Mouse (Mus musculus) cerebellum, adult 11 months (tissue): ENCODE data around the gene Tmem206.

Experiments
- DNase-seq: peaks from one replicate; pipeline ENCODE4 v3.0.0; 2022

Gene Tmem206

GRCm38 (mm10) chr1:191325726-191326232 is at the start of gene Tmem206:
Gene Tmem206 (plus strand): TSS chr1:191325912.
- peak; percentile 93 for DNase-seq

GRCm38 (mm10) chr1:191276181-191276580 is 49.5 kb upstream of the Tmem206 start:
- DNase-seq, result no peak

DNA sequence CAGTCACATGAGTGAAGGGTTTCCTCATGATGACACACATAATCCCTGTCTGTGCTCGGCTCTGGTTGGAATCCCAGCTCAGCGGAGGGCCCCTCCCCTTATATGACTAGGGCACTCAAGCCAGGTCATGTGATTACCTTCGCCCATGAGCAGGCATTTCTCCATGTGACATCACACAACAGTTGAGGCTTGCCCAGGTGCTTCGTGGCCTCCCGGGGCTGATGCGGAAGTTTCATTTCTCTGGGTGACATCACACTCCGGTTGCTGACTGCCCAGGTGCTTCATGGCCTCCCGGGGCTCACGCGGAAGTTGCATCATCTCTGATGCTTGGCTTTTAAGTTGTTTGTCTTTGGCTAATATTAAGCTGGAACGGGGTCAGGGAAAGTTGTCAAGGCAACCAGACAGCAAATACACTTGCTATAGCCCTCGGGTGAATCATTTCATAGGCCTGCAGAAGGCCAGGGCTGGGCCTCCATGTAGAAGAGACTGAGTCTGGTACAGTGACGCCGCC is 48.1 kb upstream of the Tmem206 start:
- no peak for DNase-seq

DNA sequence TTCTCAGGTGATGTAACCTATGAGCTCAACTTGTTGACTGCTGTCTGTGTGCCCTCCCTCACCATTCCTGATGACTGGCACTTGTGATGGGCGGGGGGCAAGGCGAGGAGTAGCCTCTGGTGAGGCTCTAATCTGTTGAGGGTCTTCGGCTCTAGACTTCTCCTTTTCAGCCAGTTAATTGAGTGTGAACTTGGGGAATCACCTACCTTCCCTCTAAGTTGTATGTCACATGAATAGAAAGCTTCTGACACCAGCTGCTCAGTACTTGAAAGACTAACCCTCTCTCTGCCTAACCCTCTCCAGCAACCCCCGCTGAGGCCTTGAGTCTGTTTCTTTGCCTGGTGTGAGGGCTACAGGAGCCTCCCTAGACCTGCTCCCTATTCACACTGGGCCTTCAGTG is 47.4 kb upstream of the Tmem206 start:
- no peak for DNase-seq

DNA sequence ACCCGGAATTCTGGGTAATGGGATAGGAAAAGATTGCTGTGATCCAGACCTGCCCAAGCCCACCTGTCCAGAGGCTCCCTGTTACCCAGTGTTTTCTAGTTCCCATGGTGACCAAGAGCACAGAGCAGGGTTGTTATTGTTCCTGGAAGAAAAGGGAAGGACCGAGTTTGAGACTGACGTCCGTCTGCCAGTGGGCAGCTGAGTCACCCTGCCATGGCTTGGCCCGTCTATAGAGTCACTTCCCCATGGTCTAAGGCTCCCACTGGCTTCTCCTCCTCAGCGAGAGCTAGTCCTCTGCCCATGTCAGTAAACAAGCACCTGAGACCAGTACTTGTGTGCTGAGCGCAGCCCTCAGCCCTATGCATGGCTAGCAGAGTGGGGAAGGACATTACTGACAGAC is 44.5 kb upstream of the Tmem206 start:
- DNase-seq, result no peak

DNA sequence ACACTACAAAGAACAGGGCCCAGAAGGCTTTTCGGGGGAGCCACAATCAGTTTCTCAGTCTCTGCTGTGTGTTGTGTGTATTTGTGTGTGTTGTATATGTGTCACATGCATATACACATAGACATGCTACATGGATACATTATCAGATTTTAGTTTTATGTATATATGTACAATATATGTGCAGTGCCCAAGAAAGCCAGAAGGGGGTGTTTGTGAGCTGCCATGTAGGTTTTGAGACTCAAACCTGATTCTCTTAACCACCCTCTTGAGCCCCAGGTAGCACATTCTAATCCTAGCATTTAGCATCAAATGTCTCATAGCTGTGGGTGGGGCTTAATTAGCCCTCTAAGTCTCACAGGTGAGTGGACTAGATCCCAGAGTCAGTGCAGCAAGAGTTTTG is 43.4 kb upstream of the Tmem206 start:
- no peak for DNase-seq

DNA sequence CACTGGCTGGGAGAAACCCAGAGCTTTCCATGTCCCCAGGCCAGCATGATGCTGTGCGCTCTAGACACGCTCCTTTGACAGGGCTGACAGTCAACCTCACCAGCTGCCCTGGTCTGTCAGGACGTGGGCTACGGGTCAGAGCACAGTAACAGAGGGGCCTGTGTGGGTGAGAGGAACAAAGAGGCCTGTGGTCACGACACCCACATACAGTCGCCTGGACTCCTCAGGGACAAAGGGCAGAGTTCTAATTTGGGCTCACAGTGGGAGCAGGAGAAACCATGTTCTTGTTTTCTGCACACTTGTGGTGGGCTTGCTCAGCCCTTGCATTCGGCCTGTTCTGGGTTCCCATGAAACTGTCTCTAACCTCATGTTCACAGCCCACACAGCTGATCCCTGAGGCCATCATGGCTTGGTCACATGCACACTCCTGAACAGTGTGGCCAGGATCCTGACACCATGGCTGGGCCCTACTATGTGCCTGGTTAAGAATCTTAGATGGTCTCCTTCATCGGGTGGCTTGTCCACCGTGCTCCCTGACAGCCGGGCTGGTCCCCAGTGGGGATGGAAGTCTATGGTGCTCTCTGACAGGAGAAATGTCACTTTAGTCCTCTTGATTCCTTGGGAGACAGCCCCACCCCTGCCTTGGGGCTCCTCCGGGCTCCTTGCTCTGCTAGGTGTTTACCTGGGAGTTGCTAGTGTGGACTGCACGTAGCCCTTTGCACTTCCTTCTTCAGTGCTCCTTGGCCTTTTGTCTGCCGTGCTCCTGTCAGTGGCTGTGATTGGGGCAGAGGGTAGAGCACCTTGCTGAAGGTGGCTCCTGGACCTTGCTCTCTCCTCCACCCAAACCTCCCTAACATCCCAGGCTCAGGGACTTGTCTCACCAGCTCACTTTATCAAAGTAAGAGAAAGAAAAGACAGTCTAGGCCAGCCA is 42.3 kb upstream of the Tmem206 start:
- DNase-seq, result no peak

GRCm38 (mm10) chr1:191284502-191284901 is 41.2 kb upstream of the Tmem206 start:
- no peak for DNase-seq

DNA sequence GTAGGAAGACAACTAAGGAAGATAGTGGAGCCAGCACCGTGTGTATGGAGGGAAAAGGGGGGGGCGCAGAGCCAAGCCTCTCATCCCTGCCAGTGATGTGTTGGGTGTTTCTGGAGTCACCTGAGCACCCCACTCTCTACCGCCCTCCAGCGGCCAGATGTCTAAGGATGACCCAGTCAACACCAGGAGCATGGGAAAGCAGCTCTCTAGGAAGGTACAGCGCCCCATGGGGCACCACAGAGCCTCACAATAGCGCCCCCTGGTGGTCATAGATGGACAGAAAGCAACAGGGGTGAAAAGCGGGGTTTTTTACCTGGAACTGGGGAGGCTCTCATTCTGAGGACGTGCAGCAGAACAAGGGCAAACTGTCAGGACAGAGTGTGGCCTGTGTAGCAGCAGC is 37.0 kb upstream of the Tmem206 start:
- DNase-seq, result no peak

DNA sequence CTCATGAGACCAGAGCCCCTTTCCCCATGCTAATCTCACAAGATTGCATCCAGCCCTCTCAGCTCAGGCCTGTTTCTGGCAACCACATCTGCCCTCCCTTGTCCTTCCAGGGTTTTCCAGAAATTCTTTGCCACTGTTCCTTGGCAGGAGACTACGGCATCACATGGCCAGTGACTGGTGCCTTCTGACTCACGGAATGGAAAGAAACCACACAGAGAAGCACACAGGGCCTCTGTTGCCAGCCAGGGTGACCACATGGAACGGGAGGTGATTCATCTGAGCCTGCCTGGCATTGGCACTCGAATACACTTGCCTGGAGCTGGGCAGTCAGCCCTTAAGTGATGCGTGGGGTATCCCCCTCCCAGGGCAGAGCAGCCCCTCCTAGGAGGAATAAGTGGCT is 33.4 kb upstream of the Tmem206 start:
- peak; percentile 38 for DNase-seq

DNA sequence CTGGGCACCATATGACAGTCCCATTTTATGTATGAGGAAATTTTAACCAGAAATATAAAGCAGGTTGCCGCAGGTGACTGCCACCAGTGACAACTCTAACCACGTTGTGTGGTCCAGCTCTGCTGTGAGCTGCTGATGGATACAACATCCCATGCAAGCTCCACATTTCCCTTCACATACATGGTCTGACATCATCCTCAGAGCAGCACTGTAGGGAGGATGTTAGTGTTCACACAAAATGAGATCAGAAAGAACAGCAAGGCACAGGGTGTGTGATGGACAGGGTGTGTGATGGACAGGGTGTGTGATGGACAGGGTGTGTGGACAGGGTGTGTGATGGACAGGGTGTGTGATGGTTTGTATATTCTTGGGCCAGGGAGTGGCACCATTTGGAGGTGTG is 32.7 kb upstream of the Tmem206 start:
- DNase-seq, result no peak

GRCm38 (mm10) chr1:191293996-191294795 is 31.5 kb upstream of the Tmem206 start:
- no peak for DNase-seq

GRCm38 (mm10) chr1:191295784-191296183 is 29.9 kb upstream of the Tmem206 start:
- no peak for DNase-seq

DNA sequence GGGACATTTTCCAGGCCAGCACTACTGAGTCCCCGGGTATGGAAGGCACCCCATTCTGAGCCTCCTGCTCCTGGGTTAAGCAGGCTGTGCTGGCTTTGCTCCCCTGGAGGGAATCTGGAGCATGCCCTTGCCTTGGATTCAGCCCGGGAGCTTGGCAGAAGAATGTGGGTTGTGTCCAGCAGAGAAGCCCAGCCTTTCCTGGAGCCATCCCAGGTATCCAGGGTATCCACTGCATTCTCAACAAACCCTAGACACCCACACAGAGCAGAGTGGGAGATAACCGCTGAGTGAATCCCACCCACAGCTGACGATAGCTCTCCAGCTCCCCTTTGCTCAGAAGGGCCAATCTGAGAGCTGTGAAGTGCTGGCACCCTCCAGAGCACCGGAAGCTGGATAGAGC is 29.3 kb upstream of the Tmem206 start:
- peak; percentile 13 for DNase-seq

GRCm38 (mm10) chr1:191298304-191298703 is 27.4 kb upstream of the Tmem206 start:
- no peak for DNase-seq

GRCm38 (mm10) chr1:191299215-191299942 is 26.3 kb upstream of the Tmem206 start:
- no peak for DNase-seq

DNA sequence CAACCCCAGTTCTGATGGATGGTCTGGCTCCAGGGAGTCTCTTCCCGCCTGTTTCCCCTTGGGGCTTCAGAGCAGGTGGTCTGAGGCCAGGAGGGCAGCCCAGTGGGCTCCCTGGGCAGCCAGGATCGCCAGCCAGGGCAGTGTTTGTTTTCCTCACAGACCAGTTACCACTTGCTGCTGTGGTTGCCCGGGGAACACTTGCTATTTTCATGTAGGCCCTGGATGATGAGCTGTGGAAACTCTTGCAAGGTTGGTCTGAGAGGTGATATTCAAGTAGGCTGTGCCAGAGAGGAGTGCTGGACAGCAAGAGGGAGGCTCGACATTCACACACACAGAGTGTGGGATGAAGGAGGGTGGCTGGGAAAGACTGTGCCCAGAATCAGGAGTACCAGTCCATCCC is 23.8 kb upstream of the Tmem206 start:
- no peak for DNase-seq

GRCm38 (mm10) chr1:191303736-191304135 is 22.0 kb upstream of the Tmem206 start:
- DNase-seq, result no peak

DNA sequence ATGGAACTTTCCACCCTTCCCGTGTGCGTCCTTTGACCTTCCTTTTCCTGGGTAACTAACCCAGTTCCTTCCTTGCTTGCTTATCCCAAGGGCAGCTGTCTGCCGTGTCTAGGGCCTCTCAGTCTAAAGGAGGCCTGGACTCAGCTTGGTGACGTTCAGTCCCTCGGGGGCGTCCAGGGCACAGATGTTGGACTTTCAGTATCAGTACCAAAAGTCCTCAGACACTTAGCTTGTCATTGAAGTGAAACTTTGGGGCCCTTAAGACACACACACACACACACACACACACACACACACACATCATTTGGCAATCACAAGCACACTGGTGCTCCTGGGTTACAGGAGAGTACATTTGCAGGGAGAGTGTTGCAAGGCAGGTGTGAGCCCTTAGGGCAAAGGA is 21.5 kb upstream of the Tmem206 start:
- DNase-seq, result no peak

DNA sequence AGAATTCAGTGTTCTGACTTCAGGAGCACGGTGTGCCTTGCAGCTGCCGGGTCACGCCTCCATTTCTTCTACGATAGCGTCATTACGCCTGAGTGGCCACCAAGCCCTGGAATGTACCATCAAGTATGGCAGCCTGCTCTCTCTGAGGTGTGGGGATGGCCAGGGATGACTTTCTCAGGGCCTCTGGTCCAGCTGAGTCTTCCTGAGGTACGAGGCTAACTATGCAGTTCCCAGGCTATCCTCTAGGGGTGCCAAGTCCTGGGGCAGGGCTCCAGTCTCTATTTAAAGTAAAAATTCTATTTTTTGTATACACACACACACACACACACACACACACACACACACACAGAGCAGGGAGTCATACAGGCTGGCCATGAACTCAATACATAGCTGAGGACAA is 20.1 kb upstream of the Tmem206 start:
- DNase-seq, result no peak

DNA sequence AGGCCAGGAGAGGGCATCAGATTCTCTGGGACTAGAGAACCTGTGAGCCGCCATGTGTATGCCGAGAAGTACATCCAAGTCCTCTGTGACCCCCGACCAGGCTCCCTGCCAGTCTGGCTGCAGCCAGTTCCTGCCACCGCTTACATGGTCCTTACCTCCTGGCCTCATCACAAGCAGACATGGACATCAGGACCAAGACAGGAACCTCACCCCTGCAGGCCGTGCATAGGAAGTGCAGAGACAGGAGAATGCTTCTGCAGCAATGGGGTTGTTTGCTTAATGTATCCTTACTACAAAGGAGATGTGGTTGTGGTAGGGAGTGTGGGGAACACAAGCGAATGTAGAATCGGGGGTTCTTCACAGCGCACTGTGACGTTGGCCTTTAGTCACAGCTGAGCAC is 19.4 kb upstream of the Tmem206 start:
- DNase-seq, result no peak

DNA sequence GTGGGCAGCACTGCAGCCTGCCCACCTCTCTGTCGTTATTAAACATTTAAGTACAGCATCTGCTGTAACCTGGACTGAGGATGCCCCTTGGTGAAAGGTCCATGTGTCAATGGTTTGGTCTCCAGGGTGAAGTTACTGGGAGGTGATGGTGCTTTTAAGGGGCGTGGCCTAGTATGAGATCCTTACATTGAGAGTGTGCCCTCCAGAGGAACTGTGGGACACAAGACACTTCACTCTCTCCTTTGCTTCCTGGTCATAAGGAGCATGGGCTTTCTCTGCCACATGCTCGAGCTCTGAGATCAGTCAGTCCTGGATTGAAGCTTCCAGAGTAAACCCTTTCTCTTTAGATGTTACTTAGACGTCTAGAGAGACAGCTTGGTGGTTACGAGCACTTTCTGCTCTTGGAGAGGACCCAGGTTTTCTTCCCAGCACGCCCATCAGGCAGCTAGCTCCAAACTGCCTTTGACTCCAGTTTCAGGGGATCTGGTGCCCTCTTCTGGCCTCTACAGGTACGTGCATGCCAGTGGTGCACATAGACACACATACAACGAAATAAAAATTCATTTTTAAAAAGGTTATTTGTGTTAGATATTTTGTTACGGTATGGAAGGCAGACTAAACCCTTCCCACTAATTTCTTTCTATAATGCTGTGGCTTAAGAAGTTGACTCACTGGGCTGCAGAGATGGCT is 17.8 kb upstream of the Tmem206 start:
- no peak for DNase-seq
